26 mouse cellular contexts compared by ENCODE assay signal in the genomic region with DNA sequence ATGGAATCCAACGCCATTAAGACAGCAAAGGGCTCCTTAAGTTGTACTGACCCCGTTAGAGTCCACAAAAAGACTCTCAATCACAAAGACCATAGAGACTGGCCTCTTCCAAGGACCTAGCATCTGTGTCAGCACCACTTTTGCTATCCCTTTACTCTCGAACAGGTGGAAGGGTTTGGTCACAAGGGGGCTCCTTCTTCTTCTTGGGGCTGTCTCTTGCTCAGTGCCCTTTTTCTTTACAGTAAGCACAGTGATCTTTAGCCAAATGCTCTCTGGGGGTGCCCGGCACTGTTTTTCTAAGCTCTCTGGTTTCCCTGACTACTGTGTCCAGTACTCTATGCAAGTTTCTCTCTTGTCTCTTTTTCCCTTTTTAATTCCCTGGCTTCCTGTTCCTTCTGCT. TPM values are rescaled to one million over a fixed set of nuclear protein-coding genes. Genes with fewer than 3 reads are reported as not detected.
DNase-seq lines count a peak whose midpoint lies in the region; ATAC-seq and TF ChIP-seq lines count a peak whose summit lies in the region.
"Had no signal": no experiment of that assay in that cellular context is flagged by ENCODE, and none has a peak within 500 bp of the region (broad histone marks: within the 10 kb centered on the region; RNA-seq: fewer than 3 reads in every experiment).

No protein-coding gene starts in this region.

- peak; percentile 42 for DNase-seq in heart, adult 11 months
- peak; percentile 14 for DNase-seq in liver, embryonic 11.5 days (ENCODE audit: low spot score)
- DNase-seq in liver (no peak), CH12.LX (ENCODE audit: extremely low read depth) (no peak)
- DNase-seq in stomach, postnatal 0 days (ENCODE audit: low spot score): peak; percentile 6
- no peak for DNase-seq in layer of hippocampus, postnatal 25 days (ENCODE audit: extremely low spot score in 1 of 2, low spot score in 1 of 2)
- DNase-seq: adrenal gland, postnatal 10 days; adrenal gland, postnatal 36 days; cerebellum, adult 18-20 months; cerebellum, adult 9-10 months; cerebellum, postnatal 14 days; gastrocnemius, postnatal 10 days; gastrocnemius, postnatal 36 days; heart, postnatal 14 days had no signal

- H3K4me2 ChIP-seq in heart, embryonic 11.5 days: no peak overlapping the region
- no peak overlapping the region for H3K4me2 ChIP-seq in liver, embryonic 11.5 days
- H3K4me2 ChIP-seq in CH12.LX (ENCODE audit: insufficient read depth, low read depth, poor library complexity, severe bottlenecking): no peak overlapping the region
- H3K4me2 ChIP-seq in stomach, postnatal 0 days (replicated peaks; ENCODE audit: low read depth): no peak overlapping the region
- H3K4me2 ChIP-seq: embryonic facial prominence, embryonic 12.5 days; embryonic facial prominence, embryonic 15.5 days; forebrain, embryonic 13.5 days; heart, embryonic 13.5 days; hindbrain, embryonic 12.5 days; hindbrain, embryonic 15.5 days had no signal

- no peak for TF ChIP-seq POLR2A in CH12.LX (IDR thresholded peaks at IDR 0.05; ENCODE audit: low read depth, low read length)

- peak; percentile 13 for TF ChIP-seq RAD21 in CH12.LX (IDR thresholded peaks at IDR 0.05; ENCODE audit: low read depth, low read length)

- no peaks in the 10 kb centered on the region; the same call in 1 of the 2 replicates for H3K4me1 ChIP-seq in heart, embryonic 11.5 days (ENCODE audit: control insufficient read depth, insufficient read depth, low read length)
- H3K4me1 ChIP-seq in liver, embryonic 11.5 days (replicated peaks; ENCODE audit: control insufficient read depth, insufficient read depth, low read length): 0 out of 2 replicates have a peak, but pooled peaks cover 3% of the 10 kb centered on the region
- H3K4me1 ChIP-seq in CH12.LX (ENCODE audit: control insufficient read depth in 1 of 2, insufficient read depth in 2 of 2): peaks cover 5 to 46% of the 10 kb centered on the region in 2 experiments; a peak in 3 of 4 replicates
- H3K4me1 ChIP-seq in stomach, postnatal 0 days (replicated peaks; ENCODE audit: control insufficient read depth, insufficient read depth): no peaks in the 10 kb centered on the region
- H3K4me1 ChIP-seq: embryonic facial prominence, embryonic 12.5 days; embryonic facial prominence, embryonic 15.5 days; forebrain, embryonic 13.5 days; hindbrain, embryonic 12.5 days; hindbrain, embryonic 15.5 days had no signal

- in situ Hi-C loops in CH12.LX (cut with MboI; ENCODE audit: low pct_ligation_motif_present, low pct_unique_long_range_greater_than_20kb, low sequenced_read_pairs): no loop called here

- peak in 1 of 2 experiments; percentile 24; a peak in 1 of 4 replicates for TF ChIP-seq CTCF in CH12.LX (conservative IDR thresholded peaks at IDR 0.05 in 1 of 2, IDR thresholded peaks at IDR 0.05 in 1 of 2; ENCODE audit: low read depth in 2 of 2, low read length in 2 of 2)
- TF ChIP-seq CTCF in stomach, postnatal 0 days (IDR thresholded peaks at IDR 0.05; ENCODE audit: low read depth): no peak

- no peak overlapping the region for H3K27ac ChIP-seq in heart, embryonic 11.5 days (ENCODE audit: low read depth, low read length)
- no peak overlapping the region for H3K27ac ChIP-seq in liver, embryonic 11.5 days (ENCODE audit: low read depth, low read length)
- H3K27ac ChIP-seq in CH12.LX (ENCODE audit: insufficient read depth, low read depth): no peak overlapping the region
- no peak overlapping the region for H3K27ac ChIP-seq in stomach, postnatal 0 days (replicated peaks)
- H3K27ac ChIP-seq: embryonic facial prominence, embryonic 12.5 days; embryonic facial prominence, embryonic 15.5 days; forebrain, embryonic 13.5 days; heart, embryonic 13.5 days; hindbrain, embryonic 12.5 days; hindbrain, embryonic 15.5 days had no signal

- ATAC-seq in heart, embryonic 11.5 days (replicated peaks; ENCODE audit: insufficient number of reproducible peaks, low FRiP score, low TSS enrichment): no peak
- no peak for ATAC-seq in liver, embryonic 11.5 days (replicated peaks; ENCODE audit: low FRiP score)
- no peak for ATAC-seq in stomach, postnatal 0 days (ENCODE audit: low FRiP score, low TSS enrichment)
- ATAC-seq: CD4-positive, CD25-positive, alpha-beta regulatory T cell, adult 4 months; forebrain, embryonic 13.5 days; forebrain, embryonic 16.5 days; Patski had no signal

- no peak for TF ChIP-seq EP300 in CH12.LX (IDR thresholded peaks at IDR 0.05; ENCODE audit: low read length)
- no peak for TF ChIP-seq EP300 in stomach, postnatal 0 days (optimal IDR thresholded peaks at IDR 0.05)

- H3K4me3 ChIP-seq in heart, embryonic 11.5 days (ENCODE audit: low read depth, low read length): no peak overlapping the region
- H3K4me3 ChIP-seq in liver, embryonic 11.5 days (ENCODE audit: low read depth, low read length): no peak overlapping the region
- H3K4me3 ChIP-seq in CH12.LX (replicated peaks in 1 of 3; ENCODE audit: low read depth in 2 of 3, low read length in 2 of 3, poor library complexity in 1 of 3): no peak overlapping the region
- no peak overlapping the region for H3K4me3 ChIP-seq in stomach, postnatal 0 days (ENCODE audit: low read depth, low read length)
- H3K4me3 ChIP-seq: embryonic facial prominence, embryonic 12.5 days; embryonic facial prominence, embryonic 15.5 days; forebrain, embryonic 13.5 days; heart, embryonic 13.5 days; hindbrain, embryonic 12.5 days; hindbrain, embryonic 15.5 days had no signal

- no peaks in the 10 kb centered on the region for H3K79me2 ChIP-seq in CH12.LX (replicated peaks; ENCODE audit: control insufficient read depth, extremely low read depth, insufficient read depth, poor library complexity, severe bottlenecking)

- H3K9ac ChIP-seq in heart, embryonic 11.5 days (ENCODE audit: low read depth, low read length): no peak overlapping the region
- no peak overlapping the region for H3K9ac ChIP-seq in liver, embryonic 11.5 days (ENCODE audit: low read depth, low read length)
- no peak overlapping the region for H3K9ac ChIP-seq in CH12.LX (ENCODE audit: insufficient read depth, low read depth)
- no peak overlapping the region for H3K9ac ChIP-seq in stomach, postnatal 0 days (ENCODE audit: low read length)
- H3K9ac ChIP-seq: embryonic facial prominence, embryonic 12.5 days; embryonic facial prominence, embryonic 15.5 days; forebrain, embryonic 13.5 days; heart, embryonic 13.5 days; hindbrain, embryonic 12.5 days; hindbrain, embryonic 15.5 days had no signal

- no peaks in the 10 kb centered on the region for H3K27me3 ChIP-seq in heart, embryonic 11.5 days (ENCODE audit: control insufficient read depth, insufficient read depth, low read length)
- no peaks in the 10 kb centered on the region for H3K27me3 ChIP-seq in liver, embryonic 11.5 days (replicated peaks; ENCODE audit: control insufficient read depth, insufficient read depth, low read length)
- H3K27me3 ChIP-seq in CH12.LX (replicated peaks): no peaks in the 10 kb centered on the region
- no peaks in the 10 kb centered on the region for H3K27me3 ChIP-seq in stomach, postnatal 0 days (ENCODE audit: control insufficient read depth, insufficient read depth, low read length)
- H3K27me3 ChIP-seq: embryonic facial prominence, embryonic 12.5 days; embryonic facial prominence, embryonic 15.5 days; forebrain, embryonic 13.5 days; heart, embryonic 13.5 days; hindbrain, embryonic 12.5 days; hindbrain, embryonic 15.5 days; Patski had no signal

- peaks cover 3% of the 10 kb centered on the region; the same call in 1 of the 2 replicates for H3K36me3 ChIP-seq in heart, embryonic 11.5 days (ENCODE audit: control insufficient read depth, insufficient read depth, low read length)
- peaks cover 22% of the 10 kb centered on the region; the same call in 1 of the 2 replicates for H3K36me3 ChIP-seq in liver, embryonic 11.5 days (ENCODE audit: control insufficient read depth, insufficient read depth, low read length)
- peaks cover 19 to 50% of the 10 kb centered on the region in 2 experiments for H3K36me3 ChIP-seq in CH12.LX (replicated peaks in 1 of 2; ENCODE audit: control insufficient read depth in 1 of 2, insufficient read depth in 1 of 2, low read length in 1 of 2)
- H3K36me3 ChIP-seq in stomach, postnatal 0 days (ENCODE audit: control insufficient read depth, insufficient read depth, low read length): no peaks in the 10 kb centered on the region
- H3K36me3 ChIP-seq: embryonic facial prominence, embryonic 15.5 days; hindbrain, embryonic 15.5 days had no signal

- dilution Hi-C loops in CH12.LX (cut with MboI; ENCODE audit: extremely low pct_ligation_motif_present, extremely low pct_unique_long_range_greater_than_20kb, low sequenced_read_pairs): no loop called here

- H3K9me3 ChIP-seq in heart, embryonic 11.5 days (replicated peaks; ENCODE audit: control insufficient read depth, low read length): peaks cover 3% of the 10 kb centered on the region; the same call in 1 of the 2 replicates
- H3K9me3 ChIP-seq in liver, embryonic 11.5 days (ENCODE audit: control insufficient read depth, low read length): no peaks in the 10 kb centered on the region
- peaks cover 31% of the 10 kb centered on the region for H3K9me3 ChIP-seq in CH12.LX (replicated peaks; ENCODE audit: low read length)
- no peaks in the 10 kb centered on the region for H3K9me3 ChIP-seq in stomach, postnatal 0 days (ENCODE audit: control insufficient read depth, low read length)
- H3K9me3 ChIP-seq: embryonic facial prominence, embryonic 12.5 days; embryonic facial prominence, embryonic 15.5 days; forebrain, embryonic 13.5 days; heart, embryonic 13.5 days; hindbrain, embryonic 12.5 days; hindbrain, embryonic 15.5 days had no signal

- 80% methylated on average over 4 of the region's 4 CpGs for WGBS in heart, embryonic 11.5 days (ENCODE audit: insufficient replicate concordance)
- 80% methylated on average over 4 of the region's 4 CpGs for WGBS in liver, embryonic 11.5 days
- 77% methylated on average over 4 of the region's 4 CpGs for WGBS in stomach, postnatal 0 days

TF ChIP-seq in CH12.LX, 34 proteins besides CTCF, POLR2A, EP300 and RAD21 (continues in another document):
- TF ChIP-seq E2F4 (IDR thresholded peaks at IDR 0.05; ENCODE audit: insufficient replicate concordance, low read depth, low read length): no peak

RNA-seq across cellular contexts. Expression of a gene that starts 22.5 kb away (rescaled TPM):
- polyA plus RNA-seq in heart, embryonic 11.5 days (2014; fragmentation: Nextera tagmentation; extraction: Ambion mirVana): 0.52 and 0.53 TPM in 2 replicates
- polyA plus RNA-seq in liver, embryonic 11.5 days (2014; fragmentation: Nextera tagmentation; extraction: Ambion mirVana): 0.79 and 0.81 TPM in 2 replicates
- total RNA-seq in CH12.LX (2012; rRNA removed) (1.5 and 1.6 TPM in 2 replicates), CH12.LX (2014; rRNA removed) (0.95 and 1.0 TPM in 2 replicates)
- polyA plus RNA-seq in CH12.LX (2012; ENCODE audit: insufficient read length, low read depth): 1.6 TPM in 2 replicates
- polyA plus RNA-seq in stomach, postnatal 0 days (2015; fragmentation: Nextera tagmentation; extraction: Ambion mirVana): 0.23 and 0.27 TPM in 2 replicates
- total RNA-seq in layer of hippocampus, postnatal 25 days (2021): 1 to 10 TPM; 2.3 to 3.5 TPM

RNA-seq across cellular contexts. Expression of a gene that starts 44.8 kb away (rescaled TPM):
- 0.33 and 0.65 TPM in 2 replicates for polyA plus RNA-seq in heart, embryonic 11.5 days (2014; fragmentation: Nextera tagmentation; extraction: Ambion mirVana)
- polyA plus RNA-seq in liver, embryonic 11.5 days (2014; fragmentation: Nextera tagmentation; extraction: Ambion mirVana): 0.06 and 0.08 TPM in 2 replicates
- 0.08 and 0.17 TPM in 2 replicates for total RNA-seq in CH12.LX (2012; rRNA removed)
- total RNA-seq in CH12.LX (2014; rRNA removed): not detected in 2 replicates
- polyA plus RNA-seq in CH12.LX (2012; ENCODE audit: insufficient read length, low read depth): not detected in 2 replicates
- polyA plus RNA-seq in stomach, postnatal 0 days (2015; fragmentation: Nextera tagmentation; extraction: Ambion mirVana): 0.59 and 0.92 TPM in 2 replicates
- 10 to 100 TPM; 21.5 to 23.0 TPM for total RNA-seq in layer of hippocampus, postnatal 25 days (2021)
- total RNA-seq: granulocyte monocyte progenitor cell, adult 5-6 weeks; hematopoietic stem cell, adult 5-6 weeks had no signal

Comparison
In these comparisons a context has a peak if more than half of its experiments do, and no peak if none do; other contexts are left out.
1. DNase-seq: peak in heart, adult 11 months (single experiment), liver, embryonic 11.5 days (single experiment) and stomach, postnatal 0 days (single experiment); none in liver (single experiment), CH12.LX (single experiment) and layer of hippocampus, postnatal 25 days (0 of 2).